Mouse (Mus musculus): Measurements from ENCODE around the gene Aox3. TPM values are rescaled to one million over a fixed set of nuclear protein-coding genes. Genes with fewer than 3 reads are reported as not detected.

The Aox3 gene
- polyA plus RNA-seq (2015; fragmentation: Nextera tagmentation; extraction: Ambion mirVana) = 0.34 and 0.93 TPM in 2 replicates

GRCm38 (mm10) chr1:58112880-58113279, at the start of gene Aox3:
Gene Aox3, plus strand, starts transcription at chr1:58113130.
- ATAC-seq (replicated peaks) = peak; percentile 94
- Histone ChIP-seq H3K4me1 (no peaks in the 10 kb centered on the region), H3K4me3 (peak within 1 kb of the TSS; percentile 6; the same call in 1 of the 2 replicates), H3K27me3 (replicated peaks) (no peaks in the 10 kb centered on the region), H3K36me3 (replicated peaks) (no peaks in the 10 kb centered on the region), H3K9me3 (no peaks in the 10 kb centered on the region), H3K4me2 (peak within 1 kb of the TSS; percentile 29), H3K9ac (no peak within 1 kb of the TSS), H3K27ac (no peak within 1 kb of the TSS)
- WGBS = 17% methylated on average over 11 of the region's 11 CpGs

- Histone ChIP-seq H3K4me3 (no peak overlapping the region), H3K4me2 (no peak overlapping the region), H3K36me3 (replicated peaks) (no peaks in the 10 kb centered on the region), H3K9me3 (no peaks in the 10 kb centered on the region), H3K9ac (no peak overlapping the region), H3K27me3 (replicated peaks) (no peaks in the 10 kb centered on the region), H3K27ac (no peak overlapping the region), H3K4me1 (no peaks in the 10 kb centered on the region)
- ATAC-seq (replicated peaks) = no peak
- WGBS = 91% methylated on average over 5 of the region's 5 CpGs
These were observed 47.8 kb upstream of the Aox3 start for GRCm38 (mm10) chr1:58065151-58065550.

- no peaks in the 10 kb centered on the region for H3K4me1 ChIP-seq
- H3K4me3 ChIP-seq = no peak overlapping the region
- WGBS = 76% methylated on average over 3 of the region's 3 CpGs
- H3K27me3 ChIP-seq (replicated peaks) = no peaks in the 10 kb centered on the region
- no peaks in the 10 kb centered on the region for H3K36me3 ChIP-seq (replicated peaks)
- no peak overlapping the region for H3K9ac ChIP-seq
- no peak overlapping the region for H3K27ac ChIP-seq
- ATAC-seq (replicated peaks) = no peak
- H3K9me3 ChIP-seq = no peaks in the 10 kb centered on the region
- H3K4me2 ChIP-seq = no peak overlapping the region
These were observed 47.3 kb upstream of the Aox3 start for GRCm38 (mm10) chr1:58065606-58066005.

- ATAC-seq (replicated peaks) = no peak
- Histone ChIP-seq H3K9ac (no peak overlapping the region), H3K4me3 (no peak overlapping the region), H3K9me3 (no peaks in the 10 kb centered on the region), H3K27me3 (replicated peaks) (no peaks in the 10 kb centered on the region), H3K4me2 (no peak overlapping the region), H3K4me1 (no peaks in the 10 kb centered on the region), H3K27ac (no peak overlapping the region), H3K36me3 (replicated peaks) (no peaks in the 10 kb centered on the region)
- 92% methylated on average over 6 of the region's 6 CpGs for WGBS
These were observed 43.7 kb upstream of the Aox3 start for GRCm38 (mm10) chr1:58069181-58069580.

DNA sequence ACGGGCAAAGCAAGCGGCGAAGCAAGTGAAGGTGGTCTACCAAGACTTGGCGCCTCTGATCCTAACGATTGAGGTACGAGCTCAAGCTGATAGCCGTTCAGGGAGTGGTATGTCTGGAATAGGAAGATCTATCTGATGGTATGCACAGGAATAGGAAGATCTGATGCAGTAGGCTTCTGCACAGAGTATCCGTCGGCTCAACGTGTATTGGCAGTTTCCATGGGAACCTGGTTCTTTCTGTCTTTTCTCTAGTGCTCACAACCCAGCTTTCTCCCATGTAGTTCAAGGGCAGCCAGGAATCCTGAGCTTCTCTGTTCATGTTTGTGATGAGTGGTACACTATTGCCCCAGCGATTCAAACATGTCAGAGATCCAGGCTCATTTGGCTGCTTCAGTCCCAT, 42.8 kb upstream of the Aox3 start:
- Histone ChIP-seq H3K9ac (no peak overlapping the region), H3K36me3 (replicated peaks) (no peaks in the 10 kb centered on the region), H3K27me3 (replicated peaks) (no peaks in the 10 kb centered on the region), H3K4me1 (no peaks in the 10 kb centered on the region), H3K27ac (no peak overlapping the region), H3K4me3 (no peak overlapping the region), H3K9me3 (no peaks in the 10 kb centered on the region), H3K4me2 (no peak overlapping the region)
- ATAC-seq (replicated peaks) = peak; percentile 56; the same call in 1 of the 2 replicates
- WGBS = 89% methylated on average over 11 of the region's 11 CpGs

DNA sequence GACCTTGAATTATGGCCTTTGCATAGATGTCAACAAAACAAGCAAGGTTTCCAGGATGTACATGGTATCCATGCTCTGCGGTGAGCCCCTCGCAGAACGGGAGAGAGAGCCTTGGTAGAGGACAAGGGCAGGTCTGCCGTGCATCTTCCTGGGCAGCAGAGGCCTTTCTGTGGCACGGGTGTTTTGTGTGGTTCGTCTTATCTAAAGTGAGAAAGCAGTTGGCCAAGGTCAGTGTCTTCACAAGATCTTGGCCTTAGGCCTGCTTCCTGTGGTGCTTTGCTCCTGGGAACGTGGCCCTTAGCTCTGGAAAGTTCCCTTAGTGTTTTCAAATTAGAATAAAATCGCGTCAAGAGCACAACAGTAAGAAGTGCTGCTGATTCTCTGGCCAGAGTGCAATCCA, 41.9 kb upstream of the Aox3 start:
- H3K4me2 ChIP-seq = no peak overlapping the region
- H3K27me3 ChIP-seq (replicated peaks) = no peaks in the 10 kb centered on the region
- 87% methylated on average over 9 of the region's 9 CpGs for WGBS
- no peak overlapping the region for H3K9ac ChIP-seq
- no peaks in the 10 kb centered on the region for H3K9me3 ChIP-seq
- no peaks in the 10 kb centered on the region for H3K36me3 ChIP-seq (replicated peaks)
- H3K4me3 ChIP-seq = no peak overlapping the region
- no peak for ATAC-seq (replicated peaks)
- H3K27ac ChIP-seq = no peak overlapping the region
- no peaks in the 10 kb centered on the region for H3K4me1 ChIP-seq

DNA sequence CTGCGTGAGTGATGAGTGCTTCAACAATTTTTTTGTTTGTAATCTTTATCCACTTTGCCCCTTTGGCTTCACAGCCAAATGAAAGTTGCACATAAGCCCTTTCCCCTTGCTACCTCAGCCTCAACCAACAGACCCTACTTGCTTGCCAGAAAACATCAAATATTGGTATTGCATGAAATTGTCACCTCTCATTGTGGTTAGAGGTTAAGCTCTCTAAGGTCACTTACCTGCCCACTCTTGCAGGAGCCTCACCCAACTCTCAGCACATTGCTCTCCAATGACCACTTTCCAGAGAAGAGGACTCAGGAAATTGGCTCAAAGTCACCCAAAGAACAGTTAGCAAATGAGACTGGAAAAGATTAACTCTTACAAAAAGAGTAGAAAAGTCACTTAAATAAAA, 41.4 kb upstream of the Aox3 start:
- Histone ChIP-seq H3K27me3 (replicated peaks) (no peaks in the 10 kb centered on the region), H3K36me3 (replicated peaks) (no peaks in the 10 kb centered on the region), H3K27ac (no peak overlapping the region), H3K4me1 (no peaks in the 10 kb centered on the region), H3K9me3 (no peaks in the 10 kb centered on the region), H3K9ac (no peak overlapping the region), H3K4me3 (no peak overlapping the region), H3K4me2 (no peak overlapping the region)
- no peak for ATAC-seq (replicated peaks)
- 97% methylated on average over 1 of the region's 1 CpGs for WGBS

DNA sequence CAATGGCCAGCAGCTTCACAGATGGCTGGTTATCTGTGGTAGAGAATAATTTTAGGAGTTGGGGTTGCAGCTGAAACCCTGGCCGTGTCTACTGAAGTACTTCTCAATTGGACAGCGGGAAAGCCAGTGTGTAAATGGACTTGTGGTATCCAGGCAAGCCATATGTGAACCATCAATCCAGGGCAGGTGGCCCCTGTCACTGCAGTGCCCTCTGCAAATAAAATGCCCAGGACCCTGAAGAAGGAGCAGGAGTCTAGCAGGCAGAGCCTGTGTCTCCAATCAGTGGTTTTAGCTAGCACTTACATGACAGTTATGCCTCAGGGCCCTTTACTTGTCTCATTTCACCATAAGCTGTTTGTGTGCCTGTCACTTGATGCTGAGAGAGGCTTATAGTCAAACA, 40.5 kb upstream of the Aox3 start:
- no peaks in the 10 kb centered on the region for H3K4me1 ChIP-seq
- WGBS = 85% methylated on average over 2 of the region's 2 CpGs
- H3K27me3 ChIP-seq (replicated peaks) = no peaks in the 10 kb centered on the region
- no peaks in the 10 kb centered on the region for H3K9me3 ChIP-seq
- no peak overlapping the region for H3K9ac ChIP-seq
- H3K27ac ChIP-seq = no peak overlapping the region
- ATAC-seq (replicated peaks) = no peak
- H3K36me3 ChIP-seq (replicated peaks) = no peaks in the 10 kb centered on the region
- H3K4me2 ChIP-seq = no peak overlapping the region
- no peak overlapping the region for H3K4me3 ChIP-seq

GRCm38 (mm10) chr1:58072991-58073730, 39.8 kb upstream of the Aox3 start:
- no peak overlapping the region for H3K9ac ChIP-seq
- no peaks in the 10 kb centered on the region for H3K9me3 ChIP-seq
- no peak overlapping the region for H3K27ac ChIP-seq
- H3K27me3 ChIP-seq (replicated peaks) = no peaks in the 10 kb centered on the region
- H3K4me1 ChIP-seq = no peaks in the 10 kb centered on the region
- H3K4me2 ChIP-seq = no peak overlapping the region
- no peak for ATAC-seq (replicated peaks)
- H3K4me3 ChIP-seq = no peak overlapping the region
- H3K36me3 ChIP-seq (replicated peaks) = no peaks in the 10 kb centered on the region
- 77% methylated on average over 12 of the region's 12 CpGs for WGBS

GRCm38 (mm10) chr1:58074266-58074665, 38.7 kb upstream of the Aox3 start:
- 94% methylated on average over 2 of the region's 2 CpGs for WGBS
- Histone ChIP-seq H3K4me1 (no peaks in the 10 kb centered on the region), H3K27ac (no peak overlapping the region), H3K4me2 (no peak overlapping the region), H3K36me3 (replicated peaks) (no peaks in the 10 kb centered on the region), H3K27me3 (replicated peaks) (no peaks in the 10 kb centered on the region), H3K9ac (no peak overlapping the region), H3K9me3 (no peaks in the 10 kb centered on the region), H3K4me3 (no peak overlapping the region)
- ATAC-seq (replicated peaks) = no peak

DNA sequence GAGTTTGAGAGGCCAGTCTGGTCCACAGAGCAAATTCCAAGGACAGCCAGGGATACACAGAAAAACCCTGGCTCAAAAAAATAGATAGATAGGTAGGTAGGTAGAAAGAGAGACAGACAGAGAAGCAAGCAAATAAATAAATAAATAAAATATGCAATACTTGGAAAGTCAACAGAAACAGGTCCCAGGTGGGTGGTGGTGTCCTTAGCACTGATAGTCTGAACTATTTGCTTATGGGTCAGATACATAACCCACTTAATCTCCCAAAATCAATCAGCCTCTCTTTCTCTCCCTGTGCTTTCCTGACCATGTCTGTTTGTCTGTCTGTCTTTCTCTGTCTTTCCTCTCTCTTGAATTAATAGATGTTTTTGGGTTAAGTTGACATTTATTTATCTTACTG, 35.0 kb upstream of the Aox3 start:
- Histone ChIP-seq H3K4me2 (no peak overlapping the region), H3K27me3 (replicated peaks) (no peaks in the 10 kb centered on the region), H3K4me1 (no peaks in the 10 kb centered on the region), H3K9me3 (no peaks in the 10 kb centered on the region), H3K27ac (no peak overlapping the region), H3K4me3 (no peak overlapping the region), H3K9ac (no peak overlapping the region), H3K36me3 (replicated peaks) (no peaks in the 10 kb centered on the region)
- ATAC-seq (replicated peaks) = no peak

DNA sequence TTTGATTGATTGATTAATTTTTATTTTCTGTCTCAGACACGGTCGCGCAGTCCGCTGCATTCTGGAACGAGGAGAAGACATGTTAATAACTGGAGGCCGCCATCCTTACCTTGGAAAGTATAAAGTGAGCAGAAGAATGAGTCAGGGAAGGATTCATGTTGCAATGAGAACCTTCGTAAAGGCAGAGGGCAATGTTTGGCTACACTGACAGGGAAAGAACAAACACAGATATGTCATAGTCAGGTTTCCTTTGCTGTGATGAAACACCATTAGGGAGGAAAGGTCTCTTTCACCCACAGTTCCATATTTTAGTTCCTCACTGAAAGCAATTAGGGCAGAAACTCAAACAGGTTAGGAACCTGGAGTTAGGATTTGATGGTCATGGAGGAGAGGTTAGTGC, 34.5 kb upstream of the Aox3 start:
- no peak overlapping the region for H3K4me3 ChIP-seq
- no peaks in the 10 kb centered on the region for H3K36me3 ChIP-seq (replicated peaks)
- H3K9ac ChIP-seq = no peak overlapping the region
- H3K9me3 ChIP-seq = no peaks in the 10 kb centered on the region
- WGBS = 89% methylated on average over 7 of the region's 7 CpGs
- no peak overlapping the region for H3K4me2 ChIP-seq
- no peak overlapping the region for H3K27ac ChIP-seq
- no peak for ATAC-seq (replicated peaks)
- H3K27me3 ChIP-seq (replicated peaks) = no peaks in the 10 kb centered on the region
- no peaks in the 10 kb centered on the region for H3K4me1 ChIP-seq

DNA sequence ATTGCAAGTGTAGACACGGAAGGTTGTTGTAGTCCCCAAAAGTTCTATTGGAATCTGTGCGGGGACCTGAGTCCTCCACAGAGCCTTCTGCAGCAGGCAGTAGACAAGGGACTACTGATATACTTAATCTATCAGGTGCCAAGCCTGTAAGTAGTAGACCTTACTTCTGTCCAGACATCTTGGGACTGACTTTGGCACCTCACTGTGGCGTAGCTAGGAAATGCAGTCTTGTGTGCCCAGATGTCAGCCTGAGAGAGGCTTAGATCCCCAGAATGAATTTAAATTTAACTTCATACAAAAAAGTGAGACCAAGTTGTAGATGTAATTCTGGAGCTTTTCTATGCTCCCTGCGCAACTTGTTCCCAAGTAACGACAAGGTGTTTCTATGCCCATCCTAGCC, 33.2 kb upstream of the Aox3 start:
- ATAC-seq (replicated peaks) = no peak
- no peaks in the 10 kb centered on the region for H3K4me1 ChIP-seq
- H3K27ac ChIP-seq = no peak overlapping the region
- no peak overlapping the region for H3K4me3 ChIP-seq
- no peak overlapping the region for H3K9ac ChIP-seq
- 93% methylated on average over 5 of the region's 5 CpGs for WGBS
- H3K4me2 ChIP-seq = no peak overlapping the region
- no peaks in the 10 kb centered on the region for H3K27me3 ChIP-seq (replicated peaks)
- no peaks in the 10 kb centered on the region for H3K9me3 ChIP-seq
- no peaks in the 10 kb centered on the region for H3K36me3 ChIP-seq (replicated peaks)
